Mouse (Mus musculus): ENCODE measurements around the gene Ascl5.

Ascl5 gene

DNA sequence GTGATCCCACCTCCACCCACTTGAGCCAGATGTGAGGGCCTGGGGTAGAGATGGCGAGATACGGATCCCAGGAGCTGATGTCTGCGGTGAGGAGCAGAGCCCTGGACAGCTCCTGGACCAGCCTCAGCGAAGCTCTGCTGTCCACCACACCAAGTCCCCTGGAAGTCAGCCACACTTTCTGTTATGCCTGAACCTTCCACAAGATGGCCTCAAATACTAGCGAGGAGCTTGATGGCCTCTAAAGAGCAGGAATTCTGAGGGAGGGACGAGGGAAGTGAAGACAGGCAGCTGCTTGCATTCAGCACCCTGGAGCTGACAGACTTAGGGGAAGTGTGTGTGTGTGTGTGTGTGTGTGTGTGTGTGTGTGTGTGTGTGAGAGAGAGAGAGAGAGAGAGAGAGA lies 861 bp downstream of the Ascl5 start:
- DNase-seq (ENCODE audit: low spot score): peak; percentile 81

DNA sequence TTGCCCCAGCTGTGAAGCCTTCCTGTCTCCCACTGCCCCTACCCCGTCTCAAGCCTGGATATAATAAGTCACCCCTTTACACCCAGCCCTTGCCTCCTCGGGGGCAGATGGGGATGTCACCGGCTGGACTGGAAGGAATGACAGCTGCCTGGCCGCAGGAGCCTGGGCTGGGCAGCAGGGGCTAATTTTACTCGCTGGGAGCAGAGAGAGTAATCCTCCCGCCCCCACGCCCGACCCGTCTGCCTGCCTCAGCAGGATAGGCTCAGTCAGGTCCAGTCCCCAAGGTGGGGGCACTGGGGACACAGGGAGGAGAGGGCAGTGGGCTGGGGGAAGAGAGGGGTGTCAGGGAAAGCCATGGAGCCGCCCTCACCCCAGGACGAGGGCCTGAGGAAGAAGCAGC lies 1.9 kb downstream of the Ascl5 start, which contains the start of gene Cacna1s:
Cacna1s (plus strand) TSS at position 204 of the 400 bp plus-strand sequence.
- DNase-seq (ENCODE audit: low spot score): no peak

GRCm38 (mm10) chr1:136055771-136056170 lies 5.2 kb downstream of the Ascl5 start:
- DNase-seq (ENCODE audit: low spot score): no peak

DNA sequence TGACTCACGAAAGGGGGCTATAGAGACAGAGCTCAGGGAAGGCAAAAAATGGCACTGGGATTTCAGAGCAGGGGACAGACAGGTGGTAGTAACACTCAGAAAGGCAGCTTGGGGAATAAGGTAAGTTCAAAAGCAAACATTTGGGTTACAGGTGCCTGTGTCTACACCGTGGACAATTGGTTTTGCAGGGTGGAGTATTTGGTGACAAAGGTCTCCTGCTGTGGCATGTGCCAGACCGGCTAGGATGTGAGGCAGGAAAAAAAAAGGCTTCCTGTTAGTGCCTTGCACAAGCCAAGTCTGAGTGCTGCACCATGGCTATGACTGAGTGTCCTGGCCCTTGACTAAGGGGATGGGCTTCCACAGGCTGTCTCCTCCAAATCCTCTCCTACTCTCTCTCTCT lies 8.0 kb downstream of the Ascl5 start:
- DNase-seq (ENCODE audit: low spot score): no peak

DNA sequence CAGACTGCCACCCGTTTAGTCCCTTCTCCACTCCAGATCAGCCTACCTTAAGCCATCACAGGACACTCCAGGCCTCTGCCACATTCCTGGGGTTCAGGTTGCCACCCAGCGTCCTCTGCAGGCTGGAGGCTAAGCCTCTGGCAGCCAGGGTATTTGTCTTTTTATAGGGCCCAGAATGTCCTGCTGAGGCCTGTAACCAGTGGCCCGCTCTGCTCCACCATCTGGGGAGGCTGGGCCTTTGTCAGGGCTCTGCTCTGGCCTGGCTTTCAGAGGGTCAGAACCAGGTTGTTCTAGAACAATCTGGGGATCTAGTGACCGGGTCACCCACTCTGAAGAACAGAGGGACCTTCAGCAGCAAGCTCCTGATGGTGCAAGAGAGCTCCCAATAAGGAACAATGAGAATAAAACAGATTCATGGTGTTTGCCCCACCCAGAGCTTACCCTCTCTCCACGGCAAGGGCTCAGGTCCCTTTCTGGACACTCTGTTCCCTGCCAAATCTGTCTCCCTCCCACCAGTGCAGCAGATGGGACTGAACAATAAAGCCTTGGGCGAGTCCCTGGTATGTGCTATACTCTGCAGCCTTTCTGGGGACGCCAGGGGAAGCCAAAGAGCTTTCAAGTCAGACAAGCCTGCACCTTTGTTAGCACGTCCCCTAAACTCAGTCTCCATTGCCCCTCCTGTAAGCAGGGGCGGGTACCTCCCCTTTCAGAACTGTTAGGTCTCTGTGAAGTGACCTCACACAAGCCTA lies 10.6 kb downstream of the Ascl5 start:
- DNase-seq (ENCODE audit: low spot score): peak; percentile 87

DNA sequence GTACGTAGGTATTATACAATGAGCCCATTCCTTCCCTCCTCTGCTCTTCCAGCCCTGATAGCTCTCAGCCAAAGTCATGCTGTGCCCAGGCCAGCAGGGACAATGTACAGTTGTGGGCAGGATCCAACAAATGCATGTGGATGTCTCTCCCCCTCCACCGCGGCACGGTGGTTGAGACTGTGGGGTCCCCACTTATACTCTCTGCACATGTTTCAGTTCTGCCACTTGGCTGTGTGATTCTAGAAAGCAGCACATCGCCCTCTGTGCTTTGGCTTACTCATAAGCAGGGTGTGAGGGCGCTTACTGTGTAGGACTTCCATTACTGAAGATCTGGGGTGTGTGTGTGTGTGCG lies 11.2 kb downstream of the Ascl5 start:
- no peak for DNase-seq (ENCODE audit: low spot score)

- DNase-seq (ENCODE audit: low spot score): no peak
These were observed 13.4 kb downstream of the Ascl5 start for GRCm38 (mm10) chr1:136063991-136064390.

- no peak for DNase-seq (ENCODE audit: low spot score)
These were observed 16.0 kb downstream of the Ascl5 start for GRCm38 (mm10) chr1:136066621-136067020.

- DNase-seq (ENCODE audit: low spot score): no peak
These were observed 17.0 kb downstream of the Ascl5 start for GRCm38 (mm10) chr1:136067579-136067978.

DNA sequence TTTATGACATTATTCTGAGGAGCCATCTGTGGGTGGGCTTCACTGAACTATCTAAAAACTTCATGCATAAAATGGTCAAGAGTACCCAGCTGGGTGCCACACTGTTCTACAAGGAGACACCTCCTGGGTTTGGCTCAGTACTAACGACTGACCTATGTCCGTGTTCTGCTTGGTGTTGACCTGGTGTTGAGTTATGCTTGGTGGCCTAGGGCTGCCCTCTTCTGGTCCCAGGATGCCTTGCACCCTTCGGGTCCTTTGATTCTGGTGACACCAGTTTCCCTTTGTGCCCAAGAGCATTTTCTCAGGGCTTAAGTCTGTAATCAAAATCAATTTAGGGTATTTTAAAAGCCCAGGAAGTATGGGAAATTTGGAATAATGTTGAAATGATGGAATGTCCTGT lies 25.5 kb downstream of the Ascl5 start:
- DNase-seq (ENCODE audit: low spot score): peak; percentile 62

- no peak for DNase-seq (ENCODE audit: low spot score)
These were observed 27.1 kb downstream of the Ascl5 start for GRCm38 (mm10) chr1:136077656-136078055.

GRCm38 (mm10) chr1:136081161-136081560 lies 30.6 kb downstream of the Ascl5 start:
- DNase-seq (ENCODE audit: low spot score): no peak

GRCm38 (mm10) chr1:136085988-136086685 lies 35.5 kb downstream of the Ascl5 start:
- DNase-seq (ENCODE audit: low spot score): no peak

- DNase-seq (ENCODE audit: low spot score): no peak
These were observed 39.0 kb downstream of the Ascl5 start for GRCm38 (mm10) chr1:136089368-136090165.

GRCm38 (mm10) chr1:136093726-136094125 lies 43.1 kb downstream of the Ascl5 start:
- no peak for DNase-seq (ENCODE audit: low spot score)

DNA sequence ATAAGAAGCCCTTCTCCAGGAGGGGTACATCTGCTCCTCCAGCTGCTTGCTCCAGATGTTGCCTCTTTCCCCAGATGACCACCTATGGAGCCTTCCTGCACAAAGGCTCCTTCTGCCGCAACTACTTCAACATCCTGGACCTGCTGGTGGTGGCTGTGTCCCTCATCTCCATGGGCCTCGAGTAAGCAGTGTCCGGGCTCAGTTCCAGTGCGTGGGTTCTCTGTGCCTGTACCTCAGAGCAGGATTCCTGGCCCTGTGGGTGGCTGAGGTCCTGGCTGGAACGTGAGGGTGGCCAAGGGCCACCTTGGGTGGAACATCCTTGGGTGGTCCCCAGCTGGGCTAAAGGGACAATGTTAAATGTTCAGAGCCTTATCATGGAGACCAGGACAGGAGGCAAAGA lies 44.2 kb downstream of the Ascl5 start:
- peak; percentile 70 for DNase-seq (ENCODE audit: low spot score)

Data from testis, postnatal 10 days (tissue).